Mouse (Mus musculus): ENCODE measurements around the gene Nlrp14.

GRCm38 (mm10) chr7:107241371-107241883 lies 74.6 kb downstream of the Nlrp14 start:
- TF ChIP-seq CTCF (IDR thresholded peaks at IDR 0.05; ENCODE audit: low read depth, low read length): no peak
- no peak for TF ChIP-seq GATA1 (IDR thresholded peaks at IDR 0.05; ENCODE audit: borderline replicate concordance, low read length)
- TF ChIP-seq TAL1 (conservative IDR thresholded peaks at IDR 0.05; ENCODE audit: low read depth, low read length): no peak
- TF ChIP-seq POLR2AphosphoS5 (IDR thresholded peaks at IDR 0.05; ENCODE audit: insufficient replicate concordance, low read depth, low read length): no peak

Measured in G1E (cell line).